Mouse (Mus musculus): Measurements from ENCODE around the gene Lrrtm3. TPM values are rescaled to one million over a fixed set of nuclear protein-coding genes. Genes with fewer than 3 reads are reported as not detected.

The Lrrtm3 gene
- 5.2 and 7.1 TPM in 2 replicates for polyA plus RNA-seq (2014; fragmentation: Nextera tagmentation; extraction: Ambion mirVana)

DNA sequence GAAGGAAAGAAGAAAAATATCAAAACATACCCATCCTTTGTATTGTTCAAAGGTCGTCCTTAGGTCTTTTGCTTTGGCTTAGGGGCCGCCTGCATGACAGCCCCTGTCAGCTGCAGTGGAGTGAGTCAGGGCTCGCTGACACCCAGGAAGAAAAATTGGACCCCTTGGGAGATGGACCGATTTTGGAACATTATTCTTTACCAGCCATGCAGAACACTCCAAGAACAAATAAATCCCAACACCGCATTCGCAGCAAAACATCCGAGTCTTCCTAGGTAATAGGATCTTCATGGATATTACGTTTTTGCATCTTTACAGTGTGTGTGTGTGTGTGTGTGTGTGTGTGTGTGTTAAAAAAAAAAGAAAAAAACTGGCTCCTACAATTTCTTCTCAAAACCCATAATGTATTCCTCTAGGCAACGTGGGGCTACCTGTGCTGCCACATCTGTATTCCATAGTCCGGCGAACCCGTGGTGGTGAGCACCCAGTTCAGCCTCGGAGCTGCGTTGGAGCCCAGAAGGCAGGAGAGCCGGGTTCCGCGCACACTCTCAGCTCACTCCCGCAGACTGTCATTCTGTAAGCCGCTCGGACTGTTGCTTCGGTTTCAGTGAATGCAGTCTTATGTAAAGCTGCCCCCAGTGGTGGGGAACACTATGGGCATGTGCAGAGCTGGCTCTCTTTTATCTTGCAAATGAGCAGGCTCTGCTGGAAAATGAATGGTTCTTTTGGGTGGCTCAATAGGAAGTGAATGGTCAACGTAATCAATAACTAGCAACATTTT lies at the start of gene Lrrtm3:
TSS of gene Lrrtm3 (minus strand) at position 598 of the 781 bp plus-strand sequence.
- Histone ChIP-seq H3K9me3 (ENCODE audit: control insufficient read depth, low read depth, low read length) (no peaks in the 10 kb centered on the region), H3K4me2 (replicated peaks; ENCODE audit: low read depth, low read length) (peak within 1 kb of the TSS; percentile 61), H3K27me3 (ENCODE audit: control insufficient read depth, insufficient read depth, low read length) (0 out of 2 replicates have a peak, but pooled peaks cover 8% of the 10 kb centered on the region), H3K9ac (replicated peaks; ENCODE audit: low read depth, low read length) (no peak within 1 kb of the TSS), H3K4me1 (ENCODE audit: control insufficient read depth, insufficient read depth, low read length) (0 out of 2 replicates have a peak, but pooled peaks cover 3% of the 10 kb centered on the region), H3K4me3 (ENCODE audit: low read depth, low read length) (peak within 1 kb of the TSS; percentile 26), H3K36me3 (ENCODE audit: control insufficient read depth, insufficient read depth, low read length) (no peaks in the 10 kb centered on the region), H3K27ac (ENCODE audit: low read length) (no peak within 1 kb of the TSS)
- 3% methylated on average over 22 of the region's 22 CpGs for WGBS
- peak; percentile 75; the same call in 1 of the 2 replicates for ATAC-seq (ENCODE audit: insufficient number of reproducible peaks, insufficient read depth, low FRiP score, low read depth)

- no peak for ATAC-seq (ENCODE audit: insufficient number of reproducible peaks, insufficient read depth, low FRiP score, low read depth)
- Histone ChIP-seq H3K36me3 (ENCODE audit: control insufficient read depth, insufficient read depth, low read length) (no peaks in the 10 kb centered on the region), H3K9ac (replicated peaks; ENCODE audit: low read depth, low read length) (no peak overlapping the region), H3K9me3 (ENCODE audit: control insufficient read depth, low read depth, low read length) (no peaks in the 10 kb centered on the region), H3K4me1 (ENCODE audit: control insufficient read depth, insufficient read depth, low read length) (peaks cover 4% of the 10 kb centered on the region; the same call in 1 of the 2 replicates), H3K4me3 (ENCODE audit: low read depth, low read length) (no peak overlapping the region), H3K4me2 (replicated peaks; ENCODE audit: low read depth, low read length) (no peak overlapping the region), H3K27ac (ENCODE audit: low read length) (no peak overlapping the region), H3K27me3 (ENCODE audit: control insufficient read depth, insufficient read depth, low read length) (no peaks in the 10 kb centered on the region)
- WGBS: 45% methylated on average over 7 of the region's 7 CpGs
Measured at GRCm38 (mm10) chr10:64135481-64135880, 45.4 kb upstream of the Lrrtm3 start.

DNA sequence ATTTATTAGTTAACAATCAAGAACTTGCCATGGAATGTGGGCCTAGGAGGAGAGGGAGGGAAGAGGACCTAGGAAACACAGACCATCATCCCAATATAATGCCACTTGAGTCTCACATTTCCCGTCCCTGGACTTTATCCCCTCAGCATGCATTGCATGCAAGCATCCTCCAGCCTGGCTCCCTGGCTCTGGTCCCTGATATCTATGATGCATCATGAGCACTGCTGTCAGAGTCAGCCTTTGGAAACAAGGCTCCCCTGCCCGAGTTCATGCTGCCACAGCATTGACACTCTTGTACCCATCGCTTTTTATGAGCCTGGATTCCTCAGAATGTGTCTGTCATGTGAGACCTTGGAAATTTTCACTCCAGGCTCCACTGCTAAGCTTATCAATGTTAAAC lies 43.4 kb upstream of the Lrrtm3 start:
- H3K4me3 ChIP-seq (ENCODE audit: low read depth, low read length): no peak overlapping the region
- H3K9me3 ChIP-seq (ENCODE audit: control insufficient read depth, low read depth, low read length): no peaks in the 10 kb centered on the region
- 78% methylated on average over 3 of the region's 3 CpGs for WGBS
- no peak for ATAC-seq (ENCODE audit: insufficient number of reproducible peaks, insufficient read depth, low FRiP score, low read depth)
- peaks cover 4% of the 10 kb centered on the region; the same call in 1 of the 2 replicates for H3K4me1 ChIP-seq (ENCODE audit: control insufficient read depth, insufficient read depth, low read length)
- H3K9ac ChIP-seq (replicated peaks; ENCODE audit: low read depth, low read length): no peak overlapping the region
- no peak overlapping the region for H3K27ac ChIP-seq (ENCODE audit: low read length)
- H3K36me3 ChIP-seq (ENCODE audit: control insufficient read depth, insufficient read depth, low read length): no peaks in the 10 kb centered on the region
- H3K4me2 ChIP-seq (replicated peaks; ENCODE audit: low read depth, low read length): no peak overlapping the region
- no peaks in the 10 kb centered on the region for H3K27me3 ChIP-seq (ENCODE audit: control insufficient read depth, insufficient read depth, low read length)

GRCm38 (mm10) chr10:64130397-64131150 lies 40.5 kb upstream of the Lrrtm3 start:
- Histone ChIP-seq H3K4me3 (ENCODE audit: low read depth, low read length) (no peak overlapping the region), H3K4me2 (replicated peaks; ENCODE audit: low read depth, low read length) (no peak overlapping the region), H3K9me3 (ENCODE audit: control insufficient read depth, low read depth, low read length) (no peaks in the 10 kb centered on the region), H3K27ac (ENCODE audit: low read length) (no peak overlapping the region), H3K36me3 (ENCODE audit: control insufficient read depth, insufficient read depth, low read length) (no peaks in the 10 kb centered on the region), H3K4me1 (ENCODE audit: control insufficient read depth, insufficient read depth, low read length) (peaks cover 3% of the 10 kb centered on the region; the same call in 1 of the 2 replicates), H3K9ac (replicated peaks; ENCODE audit: low read depth, low read length) (no peak overlapping the region), H3K27me3 (ENCODE audit: control insufficient read depth, insufficient read depth, low read length) (no peaks in the 10 kb centered on the region)
- ATAC-seq (ENCODE audit: insufficient number of reproducible peaks, insufficient read depth, low FRiP score, low read depth): no peak
- WGBS: 85% methylated on average over 15 of the region's 15 CpGs

DNA sequence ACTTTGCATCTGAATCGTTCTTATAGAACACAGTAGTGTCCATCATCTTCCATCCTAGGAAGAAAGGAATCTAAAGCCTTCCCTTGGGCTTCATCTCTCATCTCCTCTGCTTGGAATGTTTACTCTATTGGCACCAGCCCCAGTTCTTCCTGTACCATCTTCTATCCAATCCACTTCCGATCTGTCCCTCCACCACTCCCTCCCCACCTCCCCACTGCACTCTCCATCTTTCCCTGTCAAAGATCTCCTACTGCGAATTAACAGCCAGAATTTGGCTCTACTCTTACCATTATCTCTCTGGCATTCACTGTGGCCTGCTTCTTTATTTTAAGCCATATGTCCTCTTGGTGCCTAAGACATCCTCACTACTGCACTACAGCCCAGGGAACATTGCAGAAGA lies 28.8 kb upstream of the Lrrtm3 start:
- Histone ChIP-seq H3K27me3 (ENCODE audit: control insufficient read depth, insufficient read depth, low read length) (no peaks in the 10 kb centered on the region), H3K9ac (replicated peaks; ENCODE audit: low read depth, low read length) (no peak overlapping the region), H3K4me2 (replicated peaks; ENCODE audit: low read depth, low read length) (no peak overlapping the region), H3K36me3 (ENCODE audit: control insufficient read depth, insufficient read depth, low read length) (no peaks in the 10 kb centered on the region), H3K27ac (ENCODE audit: low read length) (no peak overlapping the region), H3K9me3 (ENCODE audit: control insufficient read depth, low read depth, low read length) (no peaks in the 10 kb centered on the region), H3K4me1 (ENCODE audit: control insufficient read depth, insufficient read depth, low read length) (no peaks in the 10 kb centered on the region), H3K4me3 (ENCODE audit: low read depth, low read length) (no peak overlapping the region)
- no peak for ATAC-seq (ENCODE audit: insufficient number of reproducible peaks, insufficient read depth, low FRiP score, low read depth)
- 71% methylated on average over 3 of the region's 3 CpGs for WGBS

- ATAC-seq (ENCODE audit: insufficient number of reproducible peaks, insufficient read depth, low FRiP score, low read depth): no peak
- Histone ChIP-seq H3K27me3 (ENCODE audit: control insufficient read depth, insufficient read depth, low read length) (no peaks in the 10 kb centered on the region), H3K9me3 (ENCODE audit: control insufficient read depth, low read depth, low read length) (no peaks in the 10 kb centered on the region), H3K9ac (replicated peaks; ENCODE audit: low read depth, low read length) (no peak overlapping the region), H3K4me1 (ENCODE audit: control insufficient read depth, insufficient read depth, low read length) (no peaks in the 10 kb centered on the region), H3K4me2 (replicated peaks; ENCODE audit: low read depth, low read length) (no peak overlapping the region), H3K27ac (ENCODE audit: low read length) (no peak overlapping the region), H3K36me3 (ENCODE audit: control insufficient read depth, insufficient read depth, low read length) (no peaks in the 10 kb centered on the region), H3K4me3 (ENCODE audit: low read depth, low read length) (no peak overlapping the region)
- WGBS: 90% methylated on average over 11 of the region's 11 CpGs
Measured at GRCm38 (mm10) chr10:64115246-64115645, 25.2 kb upstream of the Lrrtm3 start.

DNA sequence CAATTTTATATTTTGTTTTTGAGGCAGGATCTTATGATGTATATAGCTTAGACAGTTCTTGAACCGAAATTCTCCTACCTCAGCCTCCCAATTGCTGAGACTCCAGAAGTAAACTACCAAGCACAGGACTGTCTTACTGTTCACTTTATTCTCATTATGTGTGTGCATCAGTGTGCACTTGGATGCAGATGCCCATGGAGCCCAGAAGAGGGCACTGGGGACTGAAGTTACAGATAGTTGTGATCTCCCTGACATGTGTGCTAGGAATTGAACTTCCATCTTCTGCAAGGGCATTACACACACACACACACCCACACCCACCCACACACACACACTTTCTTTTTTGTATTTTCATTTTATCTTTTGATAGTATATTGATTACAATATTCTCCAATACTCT lies 6.5 kb upstream of the Lrrtm3 start:
- H3K27ac ChIP-seq (ENCODE audit: low read length): no peak overlapping the region
- no peak for ATAC-seq (ENCODE audit: insufficient number of reproducible peaks, insufficient read depth, low FRiP score, low read depth)
- 87% methylated on average over 1 of the region's 1 CpGs for WGBS
- no peak overlapping the region for H3K9ac ChIP-seq (replicated peaks; ENCODE audit: low read depth, low read length)
- H3K36me3 ChIP-seq (ENCODE audit: control insufficient read depth, insufficient read depth, low read length): no peaks in the 10 kb centered on the region
- no peaks in the 10 kb centered on the region for H3K4me1 ChIP-seq (ENCODE audit: control insufficient read depth, insufficient read depth, low read length)
- no peak overlapping the region for H3K4me2 ChIP-seq (replicated peaks; ENCODE audit: low read depth, low read length)
- H3K4me3 ChIP-seq (ENCODE audit: low read depth, low read length): no peak overlapping the region
- H3K9me3 ChIP-seq (ENCODE audit: control insufficient read depth, low read depth, low read length): no peaks in the 10 kb centered on the region
- H3K27me3 ChIP-seq (ENCODE audit: control insufficient read depth, insufficient read depth, low read length): no peaks in the 10 kb centered on the region

- 0 out of 2 replicates have a peak, but pooled peaks cover 8% of the 10 kb centered on the region for H3K27me3 ChIP-seq (ENCODE audit: control insufficient read depth, insufficient read depth, low read length)
- H3K4me1 ChIP-seq (ENCODE audit: control insufficient read depth, insufficient read depth, low read length): 0 out of 2 replicates have a peak, but pooled peaks cover 3% of the 10 kb centered on the region
- no peak for ATAC-seq (ENCODE audit: insufficient number of reproducible peaks, insufficient read depth, low FRiP score, low read depth)
- no peaks in the 10 kb centered on the region for H3K36me3 ChIP-seq (ENCODE audit: control insufficient read depth, insufficient read depth, low read length)
- peak overlapping the region; percentile 61; the same call in 1 of the 2 replicates for H3K4me2 ChIP-seq (replicated peaks; ENCODE audit: low read depth, low read length)
- no peak overlapping the region for H3K9ac ChIP-seq (replicated peaks; ENCODE audit: low read depth, low read length)
- H3K9me3 ChIP-seq (ENCODE audit: control insufficient read depth, low read depth, low read length): no peaks in the 10 kb centered on the region
- peak overlapping the region; percentile 20; the same call in 1 of the 2 replicates for H3K4me3 ChIP-seq (ENCODE audit: low read depth, low read length)
- WGBS: 30% methylated on average over 19 of the region's 19 CpGs
- no peak overlapping the region for H3K27ac ChIP-seq (ENCODE audit: low read length)
Measured at GRCm38 (mm10) chr10:64088774-64089460, 1.2 kb downstream of the Lrrtm3 start.
